Mouse (Mus musculus): ENCODE measurements at regions not wholly inside any gene's neighbourhood (a gene's known extent, or its start where the extent isn't known, plus 50 kb on each side); places are given as distances from the start of the nearest gene placed in this dataset.

DNA sequence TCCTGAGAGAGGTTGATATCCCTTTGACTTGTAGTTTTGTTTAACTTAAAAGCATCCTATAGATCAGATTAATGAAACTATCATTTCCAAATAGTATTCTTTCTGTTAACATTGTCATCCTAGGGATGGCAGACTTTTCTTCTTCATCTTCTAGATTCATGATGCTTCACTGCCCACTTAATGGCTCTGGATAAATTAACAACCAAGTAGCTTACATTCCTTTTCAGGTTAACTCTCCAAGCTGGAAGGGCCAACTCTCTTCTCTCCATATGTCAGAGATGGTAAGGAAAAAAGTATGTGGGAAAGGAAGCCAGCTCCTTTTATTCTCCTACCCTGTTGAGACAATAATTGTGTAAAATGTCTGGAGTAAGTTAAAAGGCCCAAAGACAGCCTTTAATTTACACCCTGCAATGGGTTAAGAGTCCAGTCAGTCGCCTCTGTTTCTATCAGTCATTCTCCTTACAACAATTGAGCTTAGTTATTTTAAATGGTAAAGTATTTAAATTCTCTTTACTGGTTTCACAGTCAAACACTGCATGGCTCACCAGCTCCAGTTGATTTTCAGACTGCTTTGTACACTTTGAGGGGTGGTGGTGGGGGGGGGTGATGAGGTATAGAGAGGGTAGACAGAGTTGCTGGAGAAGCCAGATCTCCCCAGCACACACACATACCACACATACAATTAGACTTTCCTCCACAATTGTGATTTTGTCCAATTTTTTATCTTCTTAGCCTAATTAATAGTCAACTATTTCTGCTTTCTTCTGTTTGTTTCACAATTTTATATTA is 224.2 kb upstream of the Sp8 start:
- no peak for TF ChIP-seq CTCF (IDR thresholded peaks at IDR 0.05; ENCODE audit: control insufficient read depth, insufficient read depth, insufficient read length)
- TF ChIP-seq USF1 (IDR thresholded peaks at IDR 0.05; ENCODE audit: low read depth): no peak
- TF ChIP-seq CEBPB (IDR thresholded peaks at IDR 0.05; ENCODE audit: low read depth): no peak
